Mouse (Mus musculus) brain, embryonic 18.5 days (tissue): ENCODE measurements around the gene Slc24a2.

Source experiments
- DNase-seq: peaks from one replicate; pipeline ENCODE4 v3.0.0-alpha.2; 2012; ENCODE audit warnings: low read depth, low spot score

Gene Slc24a2

GRCm38 (mm10) chr4:87229960-87230551 is at the start of gene Slc24a2:
Slc24a2 (minus strand) TSS chr4:87230477.
- DNase-seq: no peak

GRCm38 (mm10) chr4:87274825-87275224 is 44.5 kb upstream of the Slc24a2 start:
- DNase-seq: no peak

GRCm38 (mm10) chr4:87274276-87274675 is 44.0 kb upstream of the Slc24a2 start:
- DNase-seq: no peak

- DNase-seq: no peak
These were observed 43.2 kb upstream of the Slc24a2 start for GRCm38 (mm10) chr4:87273476-87273875.

GRCm38 (mm10) chr4:87229224-87229959 is 885 bp downstream of the Slc24a2 start:
- DNase-seq: no peak

- DNase-seq: no peak
These were observed 8.7 kb downstream of the Slc24a2 start for GRCm38 (mm10) chr4:87221586-87221985.

- no peak for DNase-seq
These were observed 12.1 kb downstream of the Slc24a2 start for GRCm38 (mm10) chr4:87218196-87218595.

GRCm38 (mm10) chr4:87211344-87211978 is 18.8 kb downstream of the Slc24a2 start:
- DNase-seq: no peak

- DNase-seq: no peak
These were observed 19.7 kb downstream of the Slc24a2 start for GRCm38 (mm10) chr4:87210533-87210932.

GRCm38 (mm10) chr4:87202081-87202480 is 28.2 kb downstream of the Slc24a2 start:
- no peak for DNase-seq

GRCm38 (mm10) chr4:87201229-87201628 is 29.0 kb downstream of the Slc24a2 start:
- DNase-seq: no peak

- no peak for DNase-seq
These were observed 45.9 kb downstream of the Slc24a2 start for GRCm38 (mm10) chr4:87184147-87184930.

- no peak for DNase-seq
These were observed 53.2 kb downstream of the Slc24a2 start for GRCm38 (mm10) chr4:87177116-87177515.

GRCm38 (mm10) chr4:87163945-87164344 is 66.3 kb downstream of the Slc24a2 start:
- no peak for DNase-seq

GRCm38 (mm10) chr4:87158053-87158452 is 72.2 kb downstream of the Slc24a2 start:
- no peak for DNase-seq

- no peak for DNase-seq
These were observed 78.3 kb downstream of the Slc24a2 start for GRCm38 (mm10) chr4:87151990-87152389.

- no peak for DNase-seq
These were observed 80.7 kb downstream of the Slc24a2 start for GRCm38 (mm10) chr4:87149584-87149983.

GRCm38 (mm10) chr4:87141590-87142365 is 88.5 kb downstream of the Slc24a2 start:
- no peak for DNase-seq

GRCm38 (mm10) chr4:87140901-87141300 is 89.4 kb downstream of the Slc24a2 start:
- DNase-seq: no peak

GRCm38 (mm10) chr4:87132525-87132924 is 97.8 kb downstream of the Slc24a2 start:
- no peak for DNase-seq

- no peak for DNase-seq
These were observed 103.5 kb downstream of the Slc24a2 start for GRCm38 (mm10) chr4:87126756-87127155.
